ENCODE assay signal across 20 mouse cellular contexts in the genomic region with DNA sequence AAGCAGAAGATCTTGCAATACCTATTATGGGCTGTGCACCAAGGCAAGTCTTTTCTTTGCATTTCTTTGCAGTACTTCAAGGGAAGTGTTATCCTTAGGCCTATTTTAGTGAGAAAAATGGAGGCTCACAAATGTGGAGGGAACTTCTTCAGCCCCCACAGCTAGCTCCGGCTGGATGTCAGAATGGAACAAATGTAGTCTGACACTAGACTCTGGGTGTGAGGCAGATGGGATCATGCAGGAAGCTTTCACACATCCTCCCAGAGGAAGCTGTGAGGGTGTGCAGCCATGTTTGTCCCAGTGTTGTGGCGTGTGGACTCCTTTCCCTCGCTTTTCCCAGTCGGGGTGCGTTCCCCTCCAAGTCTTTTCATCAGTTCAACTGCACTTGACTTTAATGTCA.
DNase-seq lines count a peak whose midpoint lies in the region; ATAC-seq and TF ChIP-seq lines count a peak whose summit lies in the region.
"Had no signal": no experiment of that assay in that cellular context is flagged by ENCODE, and none has a peak within 500 bp of the region (broad histone marks: within the 10 kb centered on the region; RNA-seq: fewer than 3 reads in every experiment).

No protein-coding gene starts in this region.

- H3K9ac ChIP-seq in hindbrain, embryonic 12.5 days, result no peak overlapping the region
- H3K9ac ChIP-seq in intestine, postnatal 0 days (ENCODE audit: low read depth, low read length), result no peak overlapping the region
- H3K9ac ChIP-seq: embryonic facial prominence, embryonic 12.5 days; hindbrain, embryonic 14.5 days; limb, embryonic 12.5 days; liver, embryonic 12.5 days had no signal

- no peak overlapping the region for H3K27ac ChIP-seq in hindbrain, embryonic 12.5 days
- H3K27ac ChIP-seq in intestine, postnatal 0 days (ENCODE audit: low read depth, low read length), result no peak overlapping the region
- H3K27ac ChIP-seq: embryonic facial prominence, embryonic 12.5 days; hindbrain, embryonic 14.5 days; limb, embryonic 12.5 days; liver, embryonic 12.5 days had no signal

- H3K9me3 ChIP-seq in hindbrain, embryonic 12.5 days (replicated peaks), result no peaks in the 10 kb centered on the region
- no peaks in the 10 kb centered on the region for H3K9me3 ChIP-seq in intestine, postnatal 0 days (ENCODE audit: control insufficient read depth)
- H3K9me3 ChIP-seq: embryonic facial prominence, embryonic 12.5 days; limb, embryonic 12.5 days; liver, embryonic 12.5 days had no signal

- intact Hi-C loops in left cerebral cortex, postnatal 25 days (cut with DNase I), result loop anchor here (1.0 to 10.0 kb wide), 5 partner anchors 59 to 281 kb away; no protein-coding TSS in a partner anchor

- TF ChIP-seq CTCF in intestine, postnatal 0 days (IDR thresholded peaks at IDR 0.05; ENCODE audit: low read depth), result no peak

- no peak overlapping the region for H3K4me2 ChIP-seq in hindbrain, embryonic 12.5 days (replicated peaks)
- H3K4me2 ChIP-seq in intestine, postnatal 0 days (replicated peaks; ENCODE audit: low read depth), result no peak overlapping the region
- H3K4me2 ChIP-seq: embryonic facial prominence, embryonic 12.5 days; hindbrain, embryonic 14.5 days; limb, embryonic 12.5 days; liver, embryonic 12.5 days had no signal

- no peak overlapping the region for H3K4me3 ChIP-seq in hindbrain, embryonic 12.5 days
- H3K4me3 ChIP-seq in intestine, postnatal 0 days (ENCODE audit: low read depth, low read length), result no peak overlapping the region
- H3K4me3 ChIP-seq: embryonic facial prominence, embryonic 12.5 days; limb, embryonic 12.5 days; liver, embryonic 12.5 days had no signal

- H3K4me1 ChIP-seq in hindbrain, embryonic 12.5 days, result no peaks in the 10 kb centered on the region
- H3K4me1 ChIP-seq in intestine, postnatal 0 days (replicated peaks; ENCODE audit: control insufficient read depth, insufficient read depth, low read length), result no peaks in the 10 kb centered on the region
- H3K4me1 ChIP-seq: embryonic facial prominence, embryonic 12.5 days; limb, embryonic 12.5 days; liver, embryonic 12.5 days had no signal

- DNase-seq in right cerebral cortex, adult 18-20 months, result peak; percentile 82
- no peak for DNase-seq in right cerebral cortex, postnatal 14 days
- peak; percentile 15 to 55 for DNase-seq in frontal cortex, postnatal 14 days (ENCODE audit: low spot score in 2 of 2)
- peak; percentile 42 to 93 for DNase-seq in left cerebral cortex, postnatal 25 days (ENCODE audit: low spot score in 2 of 2)
- no peak for DNase-seq in cerebellum, adult 11-12 months
- DNase-seq: cerebellum, adult 9-10 months; gastrocnemius, postnatal 36 days; heart, postnatal 10 days; kidney, adult 9 months; kidney, postnatal 36 days; lung, adult 2 months; spleen, adult 18-20 months; thymus, adult 2 months had no signal

- H3K36me3 ChIP-seq in hindbrain, embryonic 12.5 days, result no peaks in the 10 kb centered on the region
- no peaks in the 10 kb centered on the region for H3K36me3 ChIP-seq in intestine, postnatal 0 days (ENCODE audit: control insufficient read depth, insufficient read depth)
- H3K36me3 ChIP-seq: embryonic facial prominence, embryonic 12.5 days; limb, embryonic 12.5 days; liver, embryonic 12.5 days had no signal

- no peak for ATAC-seq in hindbrain, embryonic 12.5 days (ENCODE audit: low FRiP score)
- no peak for ATAC-seq in intestine, postnatal 0 days
- ATAC-seq: liver, embryonic 12.5 days; midbrain, embryonic 16.5 days had no signal

- H3K27me3 ChIP-seq in hindbrain, embryonic 12.5 days, result no peaks in the 10 kb centered on the region
- no peaks in the 10 kb centered on the region for H3K27me3 ChIP-seq in intestine, postnatal 0 days (replicated peaks; ENCODE audit: control insufficient read depth, insufficient read depth, low read length)
- H3K27me3 ChIP-seq: embryonic facial prominence, embryonic 12.5 days; limb, embryonic 12.5 days; liver, embryonic 12.5 days had no signal

- 81% methylated on average over 5 of the region's 5 CpGs for WGBS in hindbrain, embryonic 12.5 days
- WGBS in intestine, postnatal 0 days, result 82% methylated on average over 5 of the region's 5 CpGs

Comparison
In these comparisons a context has a peak if more than half of its experiments do, and no peak if none do; other contexts are left out.
1. DNase-seq: peak in right cerebral cortex, adult 18-20 months (single experiment), frontal cortex, postnatal 14 days (2 of 2) and left cerebral cortex, postnatal 25 days (2 of 2); none in right cerebral cortex, postnatal 14 days (single experiment) and cerebellum, adult 11-12 months (single experiment).